21 mouse cellular contexts compared by ENCODE assay signal in genomic region chr16:92401206-92401605, GRCm38 (mm10). TPM values are rescaled to one million over a fixed set of nuclear protein-coding genes. Genes with fewer than 3 reads are reported as not detected.
A peak's percentile ranks its signal among the peaks of the same experiment; 100 is the strongest.
DNase-seq lines count a peak whose midpoint lies in the region; ATAC-seq lines count a peak whose summit lies in the region.
"Had no signal": no experiment of that assay in that cellular context is flagged by ENCODE, and none has a peak within 500 bp of the region (broad histone marks: within the 10 kb centered on the region; RNA-seq: fewer than 3 reads in every experiment).

No protein-coding gene starts in this region.

- DNase-seq in adrenal gland, adult 2 months, result peak; percentile 30
- no peak for DNase-seq in adrenal gland, postnatal 4 days (ENCODE audit: low spot score in 2 of 2)
- no peak for DNase-seq in heart, postnatal 36 days
- peak; percentile 14 to 48 for DNase-seq in urinary bladder, postnatal 36 days (ENCODE audit: low spot score in 2 of 2)
- DNase-seq in urinary bladder, adult 18-20 months (ENCODE audit: low spot score in 2 of 2), result no peak
- no peak for DNase-seq in left cerebral cortex, adult 8-10 months (ENCODE audit: low spot score in 2 of 2)
- DNase-seq in T-cell, adult 2 months (ENCODE audit: low spot score), result no peak
- DNase-seq: cerebellum, adult 2 months; forebrain, postnatal 0 days; gastrocnemius, postnatal 36 days; kidney, adult 2 months; kidney, postnatal 25 days; layer of hippocampus, adult 9-11 months; liver, embryonic 13.5 days; right cerebral cortex, postnatal 4 days had no signal

- H3K9me3 ChIP-seq in heart, embryonic 13.5 days, result no peaks in the 10 kb centered on the region
- H3K9me3 ChIP-seq: hindbrain, embryonic 15.5 days; liver, embryonic 13.5 days; megakaryocyte, embryonic 14.5 days had no signal

- intact Hi-C loops in heart, postnatal 36 days (cut with DNase I), result no loop called here

- no peak overlapping the region for H3K4me2 ChIP-seq in heart, embryonic 13.5 days
- H3K4me2 ChIP-seq: liver, embryonic 13.5 days had no signal

- 54% methylated on average over 10 of the region's 10 CpGs for WGBS in heart, embryonic 13.5 days

- no peak for ATAC-seq in heart, embryonic 13.5 days (ENCODE audit: extremely low read depth, insufficient number of reproducible peaks, low FRiP score, low TSS enrichment)
- ATAC-seq: forebrain, postnatal 0 days had no signal

- H3K9ac ChIP-seq in heart, embryonic 13.5 days, result peak overlapping the region; percentile 94
- H3K9ac ChIP-seq: liver, embryonic 13.5 days had no signal

- no peaks in the 10 kb centered on the region for H3K27me3 ChIP-seq in heart, embryonic 13.5 days (replicated peaks)
- H3K27me3 ChIP-seq: CH12.LX; hindbrain, embryonic 15.5 days had no signal

- no peak overlapping the region for H3K4me3 ChIP-seq in heart, embryonic 13.5 days
- H3K4me3 ChIP-seq: hindbrain, embryonic 15.5 days; liver, embryonic 13.5 days; megakaryocyte, embryonic 14.5 days had no signal

- H3K4me1 ChIP-seq in heart, embryonic 13.5 days, result peaks cover 74% of the 10 kb centered on the region

- H3K27ac ChIP-seq in heart, embryonic 13.5 days (replicated peaks), result peak overlapping the region; percentile 97; the same call in 1 of the 2 replicates
- H3K27ac ChIP-seq: liver, embryonic 13.5 days had no signal

- H3K36me3 ChIP-seq in heart, embryonic 13.5 days, result peaks cover 12% of the 10 kb centered on the region

RNA-seq across cellular contexts. Expression of gene Kcne1, which starts 41.9 kb away (rescaled TPM):
- total RNA-seq in adrenal gland, adult 2 months (2021), result under 1 TPM in 1 of 2 experiments, not detected in 1; 0.17 TPM
- polyA plus RNA-seq in adrenal gland, adult 2 months (2012; rRNA removed), result 0.41 TPM in 1 of 2 replicates, not detected in the other
- under 1 TPM in 1 of 2 experiments, not detected in 1; 0.34 TPM for total RNA-seq in adrenal gland, postnatal 4 days (2021)
- 105 and 125 TPM in 2 replicates for polyA plus RNA-seq in heart, embryonic 13.5 days (2015; fragmentation: Nextera tagmentation; extraction: Ambion mirVana)
- total RNA-seq in heart, postnatal 36 days (2021), result 10 to 100 TPM; 19.8 to 21.3 TPM
- total RNA-seq in left cerebral cortex, adult 8-10 months (2022), result under 1 TPM in 1 of 4 experiments, not detected in 3; 0.24 TPM
- total RNA-seq: common myeloid progenitor, adult 5-6 weeks; forebrain, postnatal 0 days; gastrocnemius, postnatal 36 days; left cerebral cortex, postnatal 10 days had no signal
- polyA plus RNA-seq: forebrain, postnatal 0 days had no signal

Comparison
In these comparisons a context has a peak if more than half of its experiments do, and no peak if none do; other contexts are left out.
1. DNase-seq: peak in adrenal gland, adult 2 months (single experiment) and urinary bladder, postnatal 36 days (2 of 2); none in adrenal gland, postnatal 4 days (0 of 2), heart, postnatal 36 days (0 of 2), urinary bladder, adult 18-20 months (0 of 2), left cerebral cortex, adult 8-10 months (0 of 2) and T-cell, adult 2 months (single experiment).
2. RNA of gene Kcne1, which starts 41.9 kb away (total RNA-seq): 19.8 to 21.3 TPM in heart, postnatal 36 days; 0.34 TPM in adrenal gland, postnatal 4 days, 0.17 TPM in adrenal gland, adult 2 months and 0.24 TPM in left cerebral cortex, adult 8-10 months; every median in the first group is over 10 times any median in the second.